Comparison of ENCODE assay signal across 10 mouse cellular contexts in the genomic region with DNA sequence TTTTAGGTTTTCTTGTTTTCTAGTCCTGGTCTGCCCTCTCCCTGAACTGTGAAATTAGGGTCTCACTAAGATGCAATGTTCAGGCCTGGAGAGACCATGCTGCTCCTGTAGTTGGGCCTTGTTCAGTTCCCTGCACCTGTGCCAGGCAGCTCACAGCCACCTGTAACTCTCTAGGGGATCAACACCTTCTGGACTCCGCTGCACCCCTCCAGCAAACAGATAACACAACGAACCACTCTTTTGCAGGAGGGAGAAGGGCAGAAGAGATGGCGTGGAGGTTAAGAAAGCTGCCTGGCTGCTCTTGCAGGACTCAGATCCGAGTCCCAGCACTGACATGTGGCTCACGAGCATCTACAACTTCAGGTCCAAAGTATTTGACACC. TPM values are rescaled to one million over a fixed set of nuclear protein-coding genes. Genes with fewer than 3 reads are reported as not detected.
DNase-seq lines count a peak whose midpoint lies in the region; ATAC-seq and TF ChIP-seq lines count a peak whose summit lies in the region.
"Had no signal": no experiment of that assay in that cellular context is flagged by ENCODE, and none has a peak within 500 bp of the region (broad histone marks: within the 10 kb centered on the region; RNA-seq: fewer than 3 reads in every experiment).

No protein-coding gene starts in this region.

- H3K36me3 ChIP-seq in kidney, postnatal 0 days (ENCODE audit: insufficient read depth, low read length): no peaks in the 10 kb centered on the region
- no peaks in the 10 kb centered on the region for H3K36me3 ChIP-seq in forebrain, embryonic 11.5 days (ENCODE audit: control insufficient read depth, insufficient read depth, low read length)
- peaks cover 32% of the 10 kb centered on the region for H3K36me3 ChIP-seq in limb, embryonic 10.5 days
- peaks cover 4% of the 10 kb centered on the region for H3K36me3 ChIP-seq in neural tube, embryonic 12.5 days

- H3K27ac ChIP-seq in kidney, postnatal 0 days: no peak overlapping the region
- 0 out of 2 replicates have a peak overlapping the region, but pooled peaks have one; percentile 32 for H3K27ac ChIP-seq in forebrain, embryonic 11.5 days (ENCODE audit: low read depth, low read length)
- H3K27ac ChIP-seq in limb, embryonic 10.5 days: no peak overlapping the region; the same call in 1 of the 2 replicates
- no peak overlapping the region for H3K27ac ChIP-seq in neural tube, embryonic 12.5 days

- no peak overlapping the region for H3K4me3 ChIP-seq in kidney, postnatal 0 days (replicated peaks; ENCODE audit: low read depth, low read length)
- H3K4me3 ChIP-seq in forebrain, embryonic 11.5 days (ENCODE audit: low read depth, low read length): peak overlapping the region; percentile 99; the same call in 1 of the 2 replicates
- H3K4me3 ChIP-seq in limb, embryonic 10.5 days: peak overlapping the region; percentile 30; the same call in 1 of the 2 replicates
- H3K4me3 ChIP-seq in neural tube, embryonic 12.5 days: peak overlapping the region; percentile 14

- no peak for TF ChIP-seq CTCF in kidney, postnatal 0 days (IDR thresholded peaks at IDR 0.05; ENCODE audit: low read depth)

- 60% methylated on average over 5 of the region's 5 CpGs for WGBS in kidney, postnatal 0 days
- WGBS in forebrain, embryonic 11.5 days: 59% methylated on average over 5 of the region's 5 CpGs
- 63% methylated on average over 5 of the region's 5 CpGs for whole genome bisulfite sequencing in limb, embryonic 10.5 days
- WGBS in neural tube, embryonic 12.5 days: 53% methylated on average over 5 of the region's 5 CpGs

- no peaks in the 10 kb centered on the region for H3K27me3 ChIP-seq in kidney, postnatal 0 days (ENCODE audit: insufficient read depth, low read length)
- no peaks in the 10 kb centered on the region for H3K27me3 ChIP-seq in forebrain, embryonic 11.5 days (ENCODE audit: control insufficient read depth, insufficient read depth, low read length)
- no peaks in the 10 kb centered on the region for H3K27me3 ChIP-seq in limb, embryonic 10.5 days (ENCODE audit: low read depth, poor library complexity, severe bottlenecking)
- no peaks in the 10 kb centered on the region for H3K27me3 ChIP-seq in neural tube, embryonic 12.5 days (replicated peaks)
- H3K27me3 ChIP-seq: Patski had no signal

- no peak for DNase-seq in kidney, postnatal 0 days (ENCODE audit: low spot score)
- no peak for DNase-seq in kidney, adult 11 months
- DNase-seq in forebrain, embryonic 11.5 days (ENCODE audit: low spot score): no peak
- DNase-seq in limb, embryonic 10.5 days (ENCODE audit: low spot score): no peak
- no peak for DNase-seq in retina, embryonic 14.5 days (ENCODE audit: low spot score)
- DNase-seq in left cerebral cortex, adult 18-20 months (ENCODE audit: low spot score in 2 of 2): no peak
- no peak for DNase-seq in spleen, adult 18-20 months
- DNase-seq: cerebellum, adult 9-11 months had no signal

- H3K9me3 ChIP-seq in kidney, postnatal 0 days (replicated peaks; ENCODE audit: low read length): no peaks in the 10 kb centered on the region
- no peaks in the 10 kb centered on the region for H3K9me3 ChIP-seq in forebrain, embryonic 11.5 days (ENCODE audit: control insufficient read depth, low read length)
- H3K9me3 ChIP-seq in limb, embryonic 10.5 days (replicated peaks): no peaks in the 10 kb centered on the region
- H3K9me3 ChIP-seq in neural tube, embryonic 12.5 days: no peaks in the 10 kb centered on the region

- peak overlapping the region; percentile 19 for H3K4me2 ChIP-seq in kidney, postnatal 0 days (ENCODE audit: low read length)
- H3K4me2 ChIP-seq in forebrain, embryonic 11.5 days (ENCODE audit: low read depth, low read length, severe bottlenecking): peak overlapping the region; percentile 87
- H3K4me2 ChIP-seq in neural tube, embryonic 12.5 days (replicated peaks): peak overlapping the region; percentile 90

- no peak for ATAC-seq in kidney, postnatal 0 days (replicated peaks; ENCODE audit: low FRiP score, low read depth)
- no peak for ATAC-seq in forebrain, embryonic 11.5 days (replicated peaks; ENCODE audit: low FRiP score)
- ATAC-seq in neural tube, embryonic 12.5 days (ENCODE audit: low FRiP score, low read depth): no peak
- ATAC-seq: Patski had no signal

- H3K9ac ChIP-seq in kidney, postnatal 0 days (ENCODE audit: low read depth, low read length): 0 out of 2 replicates have a peak overlapping the region, but pooled peaks have one; percentile 9
- H3K9ac ChIP-seq in forebrain, embryonic 11.5 days (ENCODE audit: low read length): no peak overlapping the region
- peak overlapping the region; percentile 99; the same call in 1 of the 2 replicates for H3K9ac ChIP-seq in neural tube, embryonic 12.5 days

- H3K4me1 ChIP-seq in kidney, postnatal 0 days (replicated peaks; ENCODE audit: insufficient read depth, low read length): peaks cover 18% of the 10 kb centered on the region; the same call in 1 of the 2 replicates
- peaks cover 26% of the 10 kb centered on the region for H3K4me1 ChIP-seq in forebrain, embryonic 11.5 days (replicated peaks; ENCODE audit: control insufficient read depth, insufficient read depth, low read length)
- H3K4me1 ChIP-seq in limb, embryonic 10.5 days: peaks cover 57% of the 10 kb centered on the region
- peaks cover 55% of the 10 kb centered on the region for H3K4me1 ChIP-seq in neural tube, embryonic 12.5 days

RNA-seq across cellular contexts. Expression of a gene that starts 3.7 kb away (rescaled TPM):
- 251 and 271 TPM in 2 replicates for polyA plus RNA-seq in kidney, postnatal 0 days (2015; fragmentation: Nextera tagmentation; extraction: Ambion mirVana)
- 961 and 989 TPM in 2 replicates for polyA plus RNA-seq in forebrain, embryonic 11.5 days (2014; fragmentation: Nextera tagmentation; extraction: Ambion mirVana)
- 483 and 492 TPM in 2 replicates for polyA plus RNA-seq in limb, embryonic 10.5 days (2016; fragmentation: Nextera tagmentation; extraction: Ambion mirVana)
- polyA plus RNA-seq in neural tube, embryonic 12.5 days (2016; fragmentation: Nextera tagmentation; extraction: Ambion mirVana): 999 and 1,042 TPM in 2 replicates
- 100 to 1,000 TPM; 157 TPM for total RNA-seq in left cerebral cortex, adult 18-20 months (2021)

RNA-seq across cellular contexts. Expression of a gene that starts 18.8 kb away (rescaled TPM):
- polyA plus RNA-seq in kidney, postnatal 0 days (2015; fragmentation: Nextera tagmentation; extraction: Ambion mirVana): 90.6 and 94.3 TPM in 2 replicates
- 72.6 and 78.5 TPM in 2 replicates for polyA plus RNA-seq in forebrain, embryonic 11.5 days (2014; fragmentation: Nextera tagmentation; extraction: Ambion mirVana)
- 66.2 and 83.5 TPM in 2 replicates for polyA plus RNA-seq in limb, embryonic 10.5 days (2016; fragmentation: Nextera tagmentation; extraction: Ambion mirVana)
- 84.8 and 87.1 TPM in 2 replicates for polyA plus RNA-seq in neural tube, embryonic 12.5 days (2016; fragmentation: Nextera tagmentation; extraction: Ambion mirVana)
- total RNA-seq in left cerebral cortex, adult 18-20 months (2021): 10 to 100 TPM; 62.2 to 63.3 TPM

RNA-seq across cellular contexts. Expression of a gene that starts 25.6 kb away (rescaled TPM):
- polyA plus RNA-seq in kidney, postnatal 0 days (2015; fragmentation: Nextera tagmentation; extraction: Ambion mirVana): 1,008 and 1,013 TPM in 2 replicates
- 1,384 and 1,509 TPM in 2 replicates for polyA plus RNA-seq in forebrain, embryonic 11.5 days (2014; fragmentation: Nextera tagmentation; extraction: Ambion mirVana)
- polyA plus RNA-seq in limb, embryonic 10.5 days (2016; fragmentation: Nextera tagmentation; extraction: Ambion mirVana): 1,406 and 1,458 TPM in 2 replicates
- polyA plus RNA-seq in neural tube, embryonic 12.5 days (2016; fragmentation: Nextera tagmentation; extraction: Ambion mirVana): 1,184 and 1,219 TPM in 2 replicates
- 100 to 1,000 TPM; 272 to 305 TPM for total RNA-seq in left cerebral cortex, adult 18-20 months (2021)

RNA-seq across cellular contexts. Expression of a gene that starts 35.0 kb away (rescaled TPM):
- 6.9 and 8.3 TPM in 2 replicates for polyA plus RNA-seq in kidney, postnatal 0 days (2015; fragmentation: Nextera tagmentation; extraction: Ambion mirVana)
- 8.9 and 9.7 TPM in 2 replicates for polyA plus RNA-seq in forebrain, embryonic 11.5 days (2014; fragmentation: Nextera tagmentation; extraction: Ambion mirVana)
- polyA plus RNA-seq in limb, embryonic 10.5 days (2016; fragmentation: Nextera tagmentation; extraction: Ambion mirVana): 7.0 and 9.9 TPM in 2 replicates
- polyA plus RNA-seq in neural tube, embryonic 12.5 days (2016; fragmentation: Nextera tagmentation; extraction: Ambion mirVana): 12.9 and 13.1 TPM in 2 replicates
- 10 to 100 TPM; 15.0 to 15.4 TPM for total RNA-seq in left cerebral cortex, adult 18-20 months (2021)

RNA-seq across cellular contexts. Expression of a gene that starts 48.2 kb away (rescaled TPM):
- 47.7 and 51.1 TPM in 2 replicates for polyA plus RNA-seq in kidney, postnatal 0 days (2015; fragmentation: Nextera tagmentation; extraction: Ambion mirVana)
- polyA plus RNA-seq in forebrain, embryonic 11.5 days (2014; fragmentation: Nextera tagmentation; extraction: Ambion mirVana): 0.16 and 0.24 TPM in 2 replicates
- polyA plus RNA-seq in limb, embryonic 10.5 days (2016; fragmentation: Nextera tagmentation; extraction: Ambion mirVana): 0.23 and 0.25 TPM in 2 replicates
- 0.09 and 0.14 TPM in 2 replicates for polyA plus RNA-seq in neural tube, embryonic 12.5 days (2016; fragmentation: Nextera tagmentation; extraction: Ambion mirVana)
- not detected for total RNA-seq in left cerebral cortex, adult 18-20 months (2021)

Comparison
In these comparisons a context has a peak if more than half of its experiments do, and no peak if none do; other contexts are left out.
1. H3K4me2 ChIP-seq: peak in every context shown above with its lines; median percentile 90 in neural tube, embryonic 12.5 days; 87 in forebrain, embryonic 11.5 days; 19 in kidney, postnatal 0 days.